Mouse (Mus musculus): ENCODE measurements around the gene Scnm1.
"Not testable (repeated sequence)": the region's sequence is repeated elsewhere in the genome, so short reads cannot be mapped to it uniquely, and the experiment has no call there.

Gene Scnm1

GRCm38 (mm10) chr3:95147924-95148323, 14.1 kb upstream of the Scnm1 start:
- DNase-seq (ENCODE audit: low spot score in 2 of 2): no peak

GRCm38 (mm10) chr3:95142617-95143011, 8.8 kb upstream of the Scnm1 start:
- DNase-seq (ENCODE audit: low spot score in 2 of 2): peak; percentile 81 to 85

- DNase-seq (ENCODE audit: low spot score in 2 of 2): no peak
Observed at GRCm38 (mm10) chr3:95141952-95142616, 8.3 kb upstream of the Scnm1 start, which contains the start of gene Tnfaip8l2. Tnfaip8l2 (minus strand) TSS chr3:95142360.

GRCm38 (mm10) chr3:95141474-95141873, 7.7 kb upstream of the Scnm1 start:
- no peak for DNase-seq (ENCODE audit: low spot score in 2 of 2)

GRCm38 (mm10) chr3:95140795-95141194, 7.0 kb upstream of the Scnm1 start:
- DNase-seq (ENCODE audit: low spot score in 2 of 2): no peak

GRCm38 (mm10) chr3:95140289-95140595, 6.4 kb upstream of the Scnm1 start:
- no peak for DNase-seq (ENCODE audit: low spot score in 2 of 2)

- no peak for DNase-seq (ENCODE audit: low spot score in 2 of 2)
Observed at GRCm38 (mm10) chr3:95139586-95140288, 5.9 kb upstream of the Scnm1 start.

- no peak for DNase-seq (ENCODE audit: low spot score in 2 of 2)
Observed at GRCm38 (mm10) chr3:95136336-95136735, 2.5 kb upstream of the Scnm1 start.

GRCm38 (mm10) chr3:95135433-95136052, 1.7 kb upstream of the Scnm1 start:
- no peak for DNase-seq (ENCODE audit: low spot score in 2 of 2)

GRCm38 (mm10) chr3:95135023-95135422, 1.2 kb upstream of the Scnm1 start:
- DNase-seq (ENCODE audit: low spot score in 2 of 2): no peak

- not testable (repeated sequence) for DNase-seq (ENCODE audit: low spot score in 2 of 2)
Observed at GRCm38 (mm10) chr3:95134133-95134532, 322 bp upstream of the Scnm1 start.

- no peak for DNase-seq (ENCODE audit: low spot score in 2 of 2)
Observed at GRCm38 (mm10) chr3:95133176-95133575, 635 bp downstream of the Scnm1 start.

GRCm38 (mm10) chr3:95132389-95132788, 1.4 kb downstream of the Scnm1 start:
- not testable (repeated sequence) for DNase-seq (ENCODE audit: low spot score in 2 of 2)

GRCm38 (mm10) chr3:95130081-95130480, 3.7 kb downstream of the Scnm1 start:
- no peak for DNase-seq (ENCODE audit: low spot score in 2 of 2)

GRCm38 (mm10) chr3:95129226-95129651, 4.6 kb downstream of the Scnm1 start:
- no peak for DNase-seq (ENCODE audit: low spot score in 2 of 2)

- no peak for DNase-seq (ENCODE audit: low spot score in 2 of 2)
Observed at GRCm38 (mm10) chr3:95124972-95125371, 8.8 kb downstream of the Scnm1 start.

- no peak for DNase-seq (ENCODE audit: low spot score in 2 of 2)
Observed at GRCm38 (mm10) chr3:95124246-95124645, 9.6 kb downstream of the Scnm1 start, which contains the start of gene Tmod4. Tmod4 (plus strand) TSS chr3:95124476.

- no peak for DNase-seq (ENCODE audit: low spot score in 2 of 2)
Observed at GRCm38 (mm10) chr3:95121580-95121979, 12.2 kb downstream of the Scnm1 start.

- no peak for DNase-seq (ENCODE audit: low spot score in 2 of 2)
Observed at GRCm38 (mm10) chr3:95117751-95118150, 16.1 kb downstream of the Scnm1 start.

- DNase-seq (ENCODE audit: low spot score in 2 of 2): no peak
Observed at GRCm38 (mm10) chr3:95112760-95113159, 21.1 kb downstream of the Scnm1 start.

GRCm38 (mm10) chr3:95110911-95111726, 22.7 kb downstream of the Scnm1 start, which contains the start of gene Vps72:
Vps72 (plus strand) TSS chr3:95111022.
- DNase-seq (ENCODE audit: low spot score in 2 of 2): peak; percentile 87 to 88

- no peak for DNase-seq (ENCODE audit: low spot score in 2 of 2)
Observed at GRCm38 (mm10) chr3:95107898-95108297, 25.9 kb downstream of the Scnm1 start.
